Mouse (Mus musculus) cerebral cortex, adult 2 months (tissue): ENCODE measurements around the gene Ranbp3.

Experiments used
- WGBS: fragments of 180-500 bp; shearing (Covaris S2); methylation state at CpG from one replicate; pipeline ENCODE4 v1.1.7; 2018; 5-methylcytosine and 5-hydroxymethylcytosine counted together

Gene Ranbp3

DNA sequence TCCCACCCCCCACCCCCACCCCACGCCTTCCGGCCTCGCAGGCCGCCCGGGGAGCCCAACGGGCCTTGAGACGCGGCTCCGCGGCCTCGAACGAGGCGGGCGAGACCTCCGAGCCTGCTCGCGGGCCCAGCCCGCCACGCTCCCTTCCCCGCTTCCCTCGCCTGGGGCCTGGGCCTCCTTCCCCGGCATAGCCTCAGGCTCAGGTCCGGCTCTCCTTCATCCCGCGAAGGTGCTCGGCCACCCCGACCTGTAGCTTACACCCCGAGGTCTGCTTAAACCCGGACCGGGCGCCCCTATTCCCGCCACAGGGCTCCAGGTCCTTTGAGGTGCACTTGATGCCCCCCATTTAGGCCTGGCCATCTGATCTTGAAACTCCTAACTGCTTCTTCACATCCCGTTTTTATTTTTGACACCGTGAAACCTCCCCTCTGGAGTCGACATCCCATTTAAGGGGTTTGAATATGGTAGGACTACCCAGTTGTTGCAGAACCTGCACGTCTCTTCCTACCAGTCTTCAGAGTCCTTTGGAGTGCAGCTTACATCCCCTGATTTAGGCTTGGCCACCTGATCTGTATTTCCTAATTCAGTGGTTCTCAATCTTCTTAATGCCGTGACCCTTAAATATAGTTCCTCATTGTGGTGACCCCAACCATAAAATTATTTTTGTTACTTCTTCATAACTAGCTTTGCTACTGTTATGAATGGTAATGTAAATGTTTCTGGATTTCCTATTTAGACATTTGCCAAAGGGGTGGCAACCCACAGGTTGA is 738 bp downstream of the Ranbp3 start:
- WGBS: under 1% methylated on average over 37 of the region's 37 CpGs

- WGBS: 59% methylated on average over 4 of the region's 4 CpGs
Observed at GRCm38 (mm10) chr17:56681791-56682190, 8.7 kb downstream of the Ranbp3 start.

GRCm38 (mm10) chr17:56682880-56683279 is 9.8 kb downstream of the Ranbp3 start:
- WGBS: 75% methylated on average over 3 of the region's 3 CpGs

DNA sequence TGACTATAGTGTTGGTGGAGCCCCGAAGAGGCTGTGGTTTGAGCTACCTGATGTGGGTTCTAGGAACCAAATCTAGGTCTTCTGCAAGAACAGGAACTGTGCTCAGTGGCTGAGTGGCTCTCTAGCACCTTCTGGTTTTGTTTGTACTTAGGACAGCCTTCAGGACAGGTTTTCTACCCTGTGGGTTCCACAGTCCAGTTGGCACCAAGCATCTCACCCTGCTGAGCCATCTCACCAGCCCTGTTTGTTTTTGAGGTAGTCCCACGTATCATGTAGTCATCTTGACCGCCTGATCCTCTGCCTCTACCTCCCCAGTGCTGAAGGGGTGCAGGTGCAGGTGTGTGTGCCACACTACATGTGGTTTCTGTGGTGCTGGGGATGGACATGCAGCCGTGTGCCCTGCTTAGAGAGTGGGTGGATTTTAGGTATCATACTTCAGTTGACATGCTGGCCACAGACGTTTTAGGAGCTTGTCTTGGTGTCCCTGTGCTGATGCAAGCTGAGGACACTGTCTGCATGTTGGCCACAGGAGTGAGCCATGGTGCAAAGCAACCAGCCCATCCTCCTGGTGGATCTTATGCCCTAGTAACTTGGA is 10.5 kb downstream of the Ranbp3 start:
- WGBS: 75% methylated on average over 5 of the region's 5 CpGs

DNA sequence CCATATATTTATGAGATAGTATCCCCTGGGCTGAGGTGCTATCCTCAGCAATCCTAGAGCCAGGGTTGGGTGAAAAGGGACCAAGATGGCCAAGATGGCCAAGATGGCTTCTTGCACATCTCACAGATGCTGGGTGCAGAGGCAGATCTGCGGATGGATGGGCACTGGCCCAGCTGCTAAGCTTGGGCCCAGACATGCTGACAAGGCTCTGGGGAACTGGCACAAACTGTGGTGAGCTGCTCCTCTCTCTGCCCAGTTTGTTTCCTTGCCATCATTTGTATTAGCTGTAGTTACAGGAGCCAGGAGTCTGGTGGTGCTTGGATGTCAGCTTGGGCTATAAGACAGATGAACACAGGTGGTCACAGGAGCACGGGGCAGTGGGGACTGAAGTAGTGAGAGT is 11.6 kb downstream of the Ranbp3 start:
- 55% methylated on average over 2 of the region's 2 CpGs for WGBS

DNA sequence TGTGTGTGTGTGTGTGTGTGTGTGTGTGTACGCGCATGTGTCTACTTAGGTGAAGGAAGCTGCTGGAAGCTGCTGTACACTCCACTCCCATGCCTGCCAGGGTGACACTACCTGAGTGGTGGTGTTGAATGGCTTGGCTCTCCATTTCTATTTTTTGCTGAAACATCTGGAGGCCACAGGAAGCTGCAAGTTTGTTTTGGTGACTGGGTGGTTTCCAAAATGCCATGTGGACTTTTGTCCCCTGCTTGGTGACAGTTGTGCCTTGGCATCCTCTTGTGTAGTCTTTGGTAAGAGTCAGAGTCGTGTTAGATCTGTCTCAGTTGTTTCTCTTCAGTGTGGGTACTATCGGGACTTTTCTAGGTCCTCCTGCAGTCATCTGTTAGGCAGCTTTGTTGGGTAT is 13.7 kb downstream of the Ranbp3 start:
- WGBS: 75% methylated on average over 4 of the region's 4 CpGs

DNA sequence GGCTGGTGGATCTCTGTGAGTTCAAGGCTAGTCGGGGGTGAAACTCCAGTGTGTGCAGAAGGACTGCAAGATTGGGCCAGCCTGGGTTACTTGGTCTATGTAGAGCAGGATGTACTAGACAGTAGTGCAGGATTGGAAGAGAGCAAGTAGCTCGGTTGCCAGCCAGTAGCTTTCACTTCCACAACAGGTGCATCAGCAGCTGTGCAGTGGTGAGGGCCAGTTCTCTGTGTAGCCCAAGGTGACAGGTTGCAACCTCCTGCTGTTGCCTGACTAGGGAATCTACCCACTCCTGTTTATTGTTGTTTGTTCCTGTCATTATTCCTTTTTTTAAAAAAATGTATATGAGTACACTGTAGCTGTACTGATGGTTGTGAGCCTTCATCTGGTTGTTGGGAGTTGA is 15.6 kb downstream of the Ranbp3 start:
- 89% methylated on average over 2 of the region's 2 CpGs for WGBS

- WGBS: 33% methylated on average over 1 of the region's 1 CpGs
Observed at GRCm38 (mm10) chr17:56693395-56693794, 20.3 kb downstream of the Ranbp3 start.

GRCm38 (mm10) chr17:56693851-56694310 is 20.8 kb downstream of the Ranbp3 start:
- 12% methylated on average over 6 of the region's 6 CpGs for WGBS

- 87% methylated on average over 2 of the region's 2 CpGs for WGBS
Observed at GRCm38 (mm10) chr17:56700451-56700850, 27.4 kb downstream of the Ranbp3 start.

GRCm38 (mm10) chr17:56703038-56703437 is 29.9 kb downstream of the Ranbp3 start:
- WGBS: 83% methylated on average over 4 of the region's 4 CpGs

DNA sequence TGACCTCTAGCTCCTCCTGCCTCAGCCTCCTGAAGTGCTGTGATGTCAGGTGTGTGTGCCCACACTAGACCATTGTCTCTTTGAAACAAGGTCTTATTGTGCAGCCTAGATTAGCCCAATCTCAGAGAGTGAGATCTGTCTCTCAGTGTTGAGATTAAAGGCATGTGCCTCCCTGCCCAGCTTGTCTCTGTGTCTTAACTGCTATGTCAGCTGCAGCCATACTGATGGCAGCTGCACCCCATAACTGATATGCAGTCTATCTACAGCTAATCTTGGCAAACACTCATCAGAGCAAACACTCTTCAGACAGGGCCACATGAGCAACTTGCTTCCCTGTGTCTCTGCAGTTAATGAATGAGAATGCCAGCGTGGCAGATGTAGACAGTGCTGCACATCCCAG is 33.4 kb downstream of the Ranbp3 start:
- 100% methylated on average over 1 of the region's 1 CpGs for WGBS

GRCm38 (mm10) chr17:56708692-56709091 is 35.6 kb downstream of the Ranbp3 start:
- WGBS: 51% methylated on average over 4 of the region's 4 CpGs

GRCm38 (mm10) chr17:56709708-56710107 is 36.6 kb downstream of the Ranbp3 start:
- WGBS: 85% methylated on average over 3 of the region's 3 CpGs

DNA sequence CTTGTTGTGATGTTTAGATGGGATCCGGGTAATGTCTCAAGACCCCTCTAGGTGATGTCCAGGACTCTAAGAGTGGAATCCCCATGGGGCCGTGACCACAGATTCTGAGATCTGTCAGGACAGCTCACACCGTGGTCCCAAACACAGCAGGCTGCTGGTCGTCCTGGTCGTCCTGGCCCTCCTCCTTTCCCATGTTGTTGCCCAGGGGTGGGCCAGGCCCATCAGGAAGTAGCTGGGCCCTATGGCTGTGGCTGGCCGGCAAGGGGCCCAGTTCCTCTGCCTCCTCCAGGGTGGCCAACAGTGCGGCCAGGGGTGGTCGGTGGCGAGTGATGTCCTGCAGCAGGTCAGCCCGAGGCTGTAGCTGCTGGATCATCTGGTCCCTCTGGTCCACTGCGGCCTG is 42.3 kb downstream of the Ranbp3 start:
- WGBS: 71% methylated on average over 11 of the region's 11 CpGs

- WGBS: 18% methylated on average over 22 of the region's 22 CpGs
Observed at GRCm38 (mm10) chr17:56715914-56716654, 43.0 kb downstream of the Ranbp3 start.

DNA sequence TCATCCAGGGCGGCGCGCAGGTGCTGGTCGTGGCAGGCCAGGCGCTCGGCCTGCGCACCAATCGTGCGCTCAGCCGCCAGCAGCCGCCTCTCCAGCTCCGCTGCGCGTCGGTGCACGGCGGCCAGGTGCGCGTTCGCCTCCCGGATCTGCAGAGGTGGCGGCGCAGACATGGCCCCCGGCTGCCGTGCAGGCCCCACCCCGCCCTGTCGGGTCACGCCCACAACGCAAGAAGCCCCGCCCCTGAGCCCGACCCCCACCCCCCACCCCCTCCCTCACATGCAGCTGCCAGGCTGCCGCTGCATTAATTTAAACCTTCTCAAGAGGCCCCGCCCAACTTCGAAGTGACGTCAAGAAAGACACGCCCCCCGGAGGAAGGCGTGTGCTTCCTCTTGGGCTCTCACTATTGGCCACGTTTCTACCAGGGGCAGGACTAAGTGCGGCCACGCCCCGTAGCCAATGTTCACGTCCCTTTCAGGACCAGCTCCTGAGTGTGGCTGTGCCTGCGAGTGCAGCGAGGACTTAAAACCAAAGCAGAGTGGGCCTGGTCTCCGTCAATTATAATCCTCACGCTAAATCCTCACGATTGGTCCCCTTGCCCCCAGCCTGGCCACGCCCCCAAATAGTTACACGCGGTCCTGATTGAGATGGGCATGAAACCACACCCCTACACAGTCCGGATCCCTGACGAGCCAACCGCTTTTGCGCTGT is 43.7 kb downstream of the Ranbp3 start:
- WGBS: under 1% methylated on average over 55 of the region's 55 CpGs

DNA sequence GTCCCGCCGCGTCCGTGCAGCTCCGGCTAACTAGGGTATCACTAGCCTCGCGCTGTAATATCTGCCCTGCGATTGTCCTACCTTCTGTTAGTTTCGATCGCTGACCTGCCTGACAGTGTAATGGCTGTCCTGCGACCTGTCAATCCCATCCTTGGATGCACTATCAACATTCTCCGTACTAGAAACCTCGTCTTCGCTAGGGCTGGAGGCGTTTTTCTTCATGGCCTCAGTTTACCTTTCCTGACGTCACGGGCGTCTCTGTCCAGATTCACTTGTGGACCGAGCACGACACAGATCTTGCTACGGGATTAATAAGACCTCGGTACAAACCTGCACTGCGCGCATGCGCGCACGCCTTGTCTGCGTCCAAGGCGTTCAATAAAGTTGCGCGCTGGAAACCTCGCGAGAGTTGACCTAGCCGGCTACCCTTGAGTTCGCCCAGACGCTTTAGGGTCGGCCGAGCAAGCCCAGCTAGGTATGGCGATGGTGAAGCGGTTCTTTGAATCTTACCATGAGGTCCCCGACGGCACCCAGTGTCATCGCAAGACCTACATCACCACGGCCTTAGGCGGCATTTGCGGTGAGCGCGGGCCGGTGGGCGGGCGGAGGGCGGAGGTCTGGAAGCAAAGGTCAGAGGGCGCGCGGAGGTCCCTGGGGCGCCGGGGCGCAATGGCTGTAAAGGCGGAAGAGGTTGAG is 44.4 kb downstream of the Ranbp3 start, which contains the start of the genes Ndufa11 and Vmac:
Gene Ndufa11, plus strand, starts transcription at position 405 of the 696 bp plus-strand sequence.
Gene Vmac, minus strand, starts transcription at position 660 of the 696 bp plus-strand sequence.
- WGBS: under 1% methylated on average over 59 of the region's 59 CpGs

DNA sequence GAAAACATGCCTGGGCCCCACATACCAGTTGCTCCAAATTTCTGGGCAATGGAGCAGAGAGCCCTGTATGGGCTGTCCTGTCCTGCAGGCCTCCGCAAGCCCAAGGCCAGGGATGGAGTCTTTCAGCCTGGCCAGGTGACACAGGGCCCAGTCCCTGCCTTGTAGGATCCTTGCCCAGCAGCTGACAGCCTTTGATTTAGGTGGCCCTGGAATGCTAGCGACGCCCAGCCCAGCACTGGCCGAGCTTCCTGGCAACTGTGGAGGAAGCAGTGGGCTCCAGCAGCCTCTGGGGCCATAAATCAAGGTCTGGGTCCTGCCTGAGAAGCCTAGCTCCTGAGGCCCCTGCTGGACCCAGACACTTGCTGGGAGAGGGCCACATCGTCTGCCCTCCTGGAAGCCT is 49.3 kb downstream of the Ranbp3 start:
- 88% methylated on average over 5 of the region's 5 CpGs for WGBS

DNA sequence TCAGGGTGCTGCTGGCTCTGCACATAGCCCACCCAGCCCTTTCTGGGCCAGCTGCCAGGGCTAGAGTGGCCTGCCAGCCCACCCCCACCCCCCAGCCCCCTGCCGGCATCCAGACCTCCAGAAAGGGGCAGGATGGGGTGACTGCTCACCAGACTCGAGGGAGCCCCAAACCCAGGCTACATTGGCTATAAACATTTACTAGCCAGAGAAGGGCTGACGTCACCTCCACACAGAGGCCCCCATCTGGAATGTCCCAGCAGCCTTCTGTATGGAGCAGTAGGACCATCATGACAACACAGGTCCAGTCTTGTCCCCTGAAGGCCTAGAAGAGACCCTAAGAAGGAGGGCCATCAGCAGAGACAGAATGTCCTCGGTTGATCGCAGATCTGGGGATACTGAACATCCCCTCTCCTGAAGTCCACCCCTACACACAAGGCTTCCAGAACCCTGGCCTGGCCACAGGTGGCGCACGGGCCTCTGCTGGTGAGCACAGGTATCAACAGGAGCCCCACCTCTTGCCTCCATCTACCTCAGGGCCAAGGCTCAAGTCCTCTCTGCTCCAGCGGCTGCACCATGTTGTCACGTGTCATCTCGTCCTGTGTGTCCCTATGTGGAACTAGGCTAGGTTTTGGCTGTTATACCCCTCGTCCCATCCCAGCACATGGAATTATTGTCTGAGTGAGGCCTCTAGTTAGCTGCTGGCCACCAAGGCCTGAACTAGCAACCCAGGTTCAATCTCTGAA is 50.5 kb downstream of the Ranbp3 start:
- WGBS: 79% methylated on average over 11 of the region's 11 CpGs
